Mouse (Mus musculus): ENCODE measurements around the gene Olfm1.

DNA sequence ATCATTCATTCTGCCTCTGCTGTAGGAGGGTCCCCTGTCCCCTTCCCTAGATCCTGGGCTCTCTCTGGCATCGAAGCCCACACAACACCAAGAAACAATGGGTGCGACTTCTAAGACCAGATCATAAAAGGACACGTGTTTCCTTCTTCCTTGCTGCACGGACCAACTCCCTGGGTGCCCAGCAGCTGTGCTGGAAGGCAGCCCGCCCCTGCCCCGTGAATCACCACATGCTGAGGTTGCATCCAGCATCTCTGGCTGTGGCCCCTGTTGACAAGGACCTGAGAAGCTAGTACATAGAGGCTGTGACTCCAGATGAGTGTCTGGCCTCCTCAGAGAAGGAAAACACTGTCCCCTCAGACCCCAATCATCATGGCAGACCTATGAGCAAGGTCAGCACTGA is 20.8 kb upstream of the Olfm1 start:
- TF ChIP-seq POLR2A (IDR thresholded peaks at IDR 0.05; ENCODE audit: low read depth, low read length) = no peak
- no peak for TF ChIP-seq CTCF (IDR thresholded peaks at IDR 0.05; ENCODE audit: borderline replicate concordance, insufficient read depth, low read length)

Data from embryonic fibroblast, embryonic 13.5 days (primary cell).